Mouse (Mus musculus) cerebellum, postnatal 14 days (tissue): ENCODE measurements around the gene Cyct.

Source experiments
- DNase-seq, 2 experiments: peaks; one replicate each; pipeline ENCODE4 v3.0.0; 2021; ENCODE audit warnings: mixed read lengths in 2 of 2

Gene Cyct

DNA sequence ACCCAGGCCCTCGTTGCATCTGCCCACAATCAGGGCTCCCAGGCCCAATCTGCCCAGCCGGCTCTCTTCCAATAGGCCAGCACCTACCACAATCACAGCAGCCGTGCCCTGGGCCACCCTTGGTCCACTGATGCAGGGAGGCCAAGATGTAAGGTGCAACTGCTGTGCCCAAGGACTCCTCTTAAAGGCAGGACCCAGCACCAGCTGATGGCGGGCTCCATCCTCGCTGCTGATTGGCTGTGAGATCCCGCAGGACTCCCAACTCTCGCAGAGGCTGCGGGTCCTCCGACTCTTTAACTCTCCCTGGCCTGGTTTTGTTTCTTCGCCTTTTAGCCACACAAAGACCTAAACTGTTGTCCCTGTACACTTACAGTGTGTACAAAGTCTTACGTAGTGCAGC, at the start of gene Cyct:
Gene Cyct, minus strand, starts transcription at position 225 of the 400 bp plus-strand sequence.
- DNase-seq = no peak

DNA sequence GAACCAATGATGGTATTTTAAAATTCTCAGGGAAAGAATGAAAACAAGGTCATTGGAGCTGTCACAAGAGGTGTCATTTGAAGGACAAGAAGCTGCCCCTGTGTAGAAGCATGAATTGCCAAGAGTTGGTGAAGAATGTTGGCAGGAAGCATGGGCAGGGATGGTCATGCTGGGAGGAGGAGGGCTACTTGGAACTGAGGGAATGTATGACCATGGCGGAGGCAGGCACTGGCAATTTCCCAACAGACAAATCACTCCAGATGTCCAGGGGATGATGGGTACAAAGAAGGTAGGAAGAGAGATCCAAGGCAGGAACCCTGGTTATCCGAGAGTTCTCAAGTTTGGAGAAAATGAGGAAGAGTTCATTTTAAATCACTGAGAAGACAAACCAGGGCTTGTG, 49.7 kb upstream of the Cyct start:
- DNase-seq = peak; percentile 64 to 68

DNA sequence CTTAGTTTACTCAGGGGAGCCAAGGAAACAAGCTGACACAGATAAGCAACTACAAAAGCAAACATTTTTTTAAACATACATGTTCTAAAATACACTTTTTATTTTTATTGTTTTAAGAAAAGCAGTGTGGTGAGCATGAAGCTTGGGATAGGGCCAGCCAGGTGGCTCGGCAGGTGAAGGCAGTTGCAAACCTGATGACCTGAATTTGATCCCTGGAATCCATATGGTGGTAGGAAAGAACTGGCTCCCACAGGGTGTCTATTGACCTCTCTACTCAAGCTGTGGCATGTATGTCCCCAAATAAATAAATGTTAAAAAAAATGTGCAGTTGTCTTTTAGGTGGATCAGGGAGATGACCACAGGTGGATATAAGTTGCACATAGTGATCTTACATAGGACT, 49.3 kb upstream of the Cyct start:
- peak in 1 of 2 experiments; percentile 39 for DNase-seq

DNA sequence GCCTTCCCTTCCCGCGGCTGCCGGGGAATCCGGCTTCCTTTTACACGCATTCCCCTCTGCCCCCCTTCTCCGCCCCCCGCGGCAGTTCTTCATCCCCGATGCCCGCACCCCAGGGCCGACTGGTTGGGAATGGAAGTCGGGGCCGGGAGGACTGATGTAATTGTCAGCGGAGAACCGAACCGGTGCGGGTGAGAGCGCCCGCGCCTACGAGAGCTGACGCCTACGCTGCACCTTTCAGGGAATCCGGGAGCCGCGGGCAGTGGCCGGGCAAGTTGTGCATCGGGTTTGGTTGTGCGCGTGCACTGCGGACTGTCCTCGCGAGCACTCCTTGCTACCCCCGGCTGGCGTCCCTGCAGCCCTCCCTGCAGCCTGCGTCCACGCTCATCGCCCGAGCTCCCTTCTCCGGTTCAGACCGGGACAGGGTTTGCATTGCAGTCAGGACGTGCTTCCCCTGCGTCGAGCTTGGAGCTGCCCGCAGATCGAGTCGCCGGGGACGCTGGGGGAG, 46.7 kb upstream of the Cyct start:
- peak; percentile 85 to 86 for DNase-seq

DNA sequence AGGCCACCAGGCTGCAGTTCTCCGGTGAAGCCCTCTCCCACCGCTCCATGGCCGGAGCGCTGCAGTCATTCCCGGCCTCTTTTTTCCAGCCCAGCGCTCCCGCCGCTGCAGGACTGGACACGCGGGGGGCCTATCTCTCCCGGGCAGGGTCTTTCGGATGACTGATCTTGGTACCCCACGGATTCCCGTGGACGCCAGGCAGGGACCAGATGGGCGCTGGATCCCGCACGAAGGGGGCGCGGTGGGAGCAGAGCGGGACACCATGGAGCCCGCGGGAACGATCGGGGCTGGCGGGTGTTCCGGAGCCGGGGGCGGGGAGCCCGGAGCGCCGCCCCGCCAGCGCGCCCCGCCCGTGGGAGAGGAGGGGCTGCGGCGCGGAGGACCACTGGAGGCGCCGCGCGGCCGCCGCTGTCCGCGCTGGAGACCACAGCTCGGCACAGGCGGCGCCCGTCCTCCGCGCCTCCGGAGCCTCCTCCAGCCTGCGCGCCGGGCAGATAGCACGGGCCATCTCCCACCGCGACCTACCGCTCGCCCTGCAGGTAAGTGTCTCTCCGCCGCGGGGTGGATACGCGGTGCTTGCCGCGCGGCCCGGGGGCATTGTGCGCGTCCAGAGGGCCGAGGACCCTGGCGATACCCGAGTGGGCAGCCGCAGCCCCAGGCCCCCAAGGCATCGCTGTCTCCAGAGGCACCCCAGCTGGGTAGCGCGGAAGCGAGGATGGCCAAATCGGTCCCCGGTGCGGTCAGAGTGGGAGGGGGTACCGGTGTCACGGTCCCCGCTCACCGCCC, 46.1 kb upstream of the Cyct start, which contains the start of gene Osbpl6:
Gene Osbpl6, plus strand, starts transcription at position 358 of the 786 bp plus-strand sequence.
- peak; percentile 74 to 85 for DNase-seq

DNA sequence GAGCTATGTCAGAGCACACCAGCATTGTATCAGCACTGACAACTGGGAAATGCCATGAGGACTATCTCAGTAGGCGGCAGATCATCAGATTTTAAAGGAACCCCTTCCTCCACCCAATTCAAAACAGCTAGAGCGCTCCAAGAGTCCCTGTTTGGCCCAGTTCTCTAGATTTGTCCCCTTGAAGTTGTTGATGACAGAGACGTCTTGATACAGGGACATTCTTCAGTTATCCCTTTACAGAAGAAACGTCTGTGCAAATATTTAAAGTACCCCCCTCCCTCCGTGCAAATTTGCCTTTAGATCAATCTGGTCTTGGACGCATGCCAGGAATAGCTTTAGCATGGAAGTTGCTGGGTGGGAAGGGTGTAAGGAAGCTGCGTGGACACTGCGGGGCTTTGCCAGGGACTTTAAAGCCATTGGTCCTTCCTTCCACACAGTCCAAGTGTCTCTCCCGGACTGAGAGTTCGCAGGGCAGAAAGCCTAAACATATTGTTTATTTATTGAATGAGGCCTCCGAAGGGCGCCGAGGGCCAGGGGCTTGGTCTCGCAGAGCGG, 45.4 kb upstream of the Cyct start:
- DNase-seq = peak in 1 of 2 experiments; percentile 60

DNA sequence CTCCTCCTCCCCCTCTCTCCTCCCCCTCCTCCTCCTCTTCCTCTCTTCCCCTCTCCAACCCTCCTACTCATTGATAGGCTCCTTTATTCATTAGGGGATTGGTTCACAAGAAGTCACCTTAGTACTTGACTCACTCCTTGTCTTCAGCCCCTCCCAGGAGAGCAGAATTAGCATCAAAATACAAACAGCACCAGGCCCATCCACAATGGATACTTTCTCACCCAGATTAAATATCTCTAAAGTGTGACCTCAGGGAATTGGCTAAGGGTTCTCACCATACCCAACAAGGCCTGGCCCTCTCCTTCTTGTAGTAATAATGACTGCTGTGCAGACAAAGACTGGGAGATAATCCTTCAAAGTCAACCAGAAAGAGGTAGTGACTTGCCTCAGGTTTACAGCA, 39.9 kb upstream of the Cyct start:
- DNase-seq = no peak

DNA sequence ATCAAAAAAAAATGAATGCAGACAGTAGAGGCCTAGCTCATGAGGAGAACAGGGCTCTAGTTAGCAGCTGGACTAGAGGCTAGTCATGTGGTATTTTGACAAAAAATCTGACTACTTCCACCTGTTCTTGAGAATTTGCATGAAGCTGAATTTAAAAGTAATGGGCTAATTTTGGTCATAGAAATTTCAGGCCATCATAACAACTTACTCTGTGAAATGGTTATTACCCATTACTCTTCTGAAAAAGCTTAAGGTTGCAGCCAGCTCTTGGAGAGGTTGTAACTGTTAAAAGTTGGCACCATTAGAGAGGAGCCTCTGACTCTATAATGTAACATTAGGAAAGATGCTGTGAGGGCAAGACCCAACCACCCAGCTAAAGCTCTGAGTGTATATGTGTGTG, 26.3 kb upstream of the Cyct start:
- no peak for DNase-seq

DNA sequence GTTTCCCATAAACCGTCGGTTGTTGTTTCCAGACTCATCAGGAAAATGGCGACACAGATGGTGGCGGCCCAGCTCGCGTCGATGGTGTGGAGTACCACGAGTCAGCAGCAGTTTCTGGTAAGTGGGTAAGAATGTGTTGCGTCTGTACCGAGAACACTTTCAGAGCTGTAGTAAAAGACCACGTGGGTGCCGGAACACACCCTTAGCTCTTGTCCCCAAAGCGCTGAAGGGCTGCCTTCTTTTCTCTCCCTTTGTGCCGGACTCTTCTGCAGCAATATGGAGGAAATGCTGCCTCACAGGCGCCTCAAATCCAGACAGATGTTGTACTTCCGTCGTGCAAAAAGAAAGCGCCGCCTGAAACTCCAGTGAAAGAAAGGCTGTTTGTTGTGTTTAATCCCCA, 18.4 kb upstream of the Cyct start:
- no peak for DNase-seq

DNA sequence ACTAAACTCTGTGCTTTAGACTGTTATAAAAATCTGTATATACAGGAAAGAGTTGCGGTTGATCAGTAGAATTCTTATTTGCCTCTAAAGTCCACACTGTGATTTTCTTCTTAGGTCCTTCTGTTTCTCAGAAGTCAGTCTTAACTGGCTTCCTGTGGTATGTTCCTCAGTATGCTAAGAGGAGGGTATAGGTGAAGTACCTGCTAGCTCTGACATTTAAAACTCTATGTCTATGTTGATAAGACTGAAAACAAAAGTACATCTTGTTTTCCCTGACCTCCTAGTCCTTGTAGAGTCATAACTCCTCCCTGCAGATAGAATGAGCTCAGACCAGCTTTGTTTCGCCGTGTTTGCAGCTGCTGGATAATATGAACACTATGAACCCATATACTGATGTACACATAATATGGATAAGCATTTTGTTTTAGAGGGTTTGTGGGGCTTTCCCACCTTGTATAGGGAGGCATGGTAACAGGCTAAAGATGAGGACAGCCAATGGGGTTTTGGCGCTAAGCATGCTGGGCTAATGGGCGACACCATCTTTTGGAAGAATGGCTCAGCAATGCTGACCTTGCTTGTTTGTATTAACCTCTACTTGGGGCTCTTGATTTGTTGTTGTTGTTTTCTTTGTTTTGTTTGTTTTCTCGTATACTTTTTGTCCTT, 14.4 kb upstream of the Cyct start:
- DNase-seq = no peak

DNA sequence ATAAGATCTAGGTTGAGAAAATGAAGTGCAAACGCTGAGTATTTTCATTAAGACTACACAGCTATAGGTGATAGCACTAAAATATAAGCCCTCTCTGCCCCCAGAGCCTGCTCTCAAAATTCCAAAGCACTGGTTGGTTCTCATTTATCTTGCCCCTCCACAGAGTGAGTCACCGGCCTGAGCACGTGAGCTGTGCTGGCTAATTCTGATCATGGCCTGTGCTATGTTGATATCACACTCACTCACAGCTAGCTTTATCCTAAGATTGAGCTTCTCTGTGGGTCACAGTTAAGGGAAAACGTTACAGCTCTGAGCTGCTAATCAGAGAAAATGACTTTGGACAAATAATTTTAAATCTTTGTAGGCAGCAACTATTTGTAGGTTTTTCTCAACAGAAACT, 12.0 kb upstream of the Cyct start:
- DNase-seq = no peak

DNA sequence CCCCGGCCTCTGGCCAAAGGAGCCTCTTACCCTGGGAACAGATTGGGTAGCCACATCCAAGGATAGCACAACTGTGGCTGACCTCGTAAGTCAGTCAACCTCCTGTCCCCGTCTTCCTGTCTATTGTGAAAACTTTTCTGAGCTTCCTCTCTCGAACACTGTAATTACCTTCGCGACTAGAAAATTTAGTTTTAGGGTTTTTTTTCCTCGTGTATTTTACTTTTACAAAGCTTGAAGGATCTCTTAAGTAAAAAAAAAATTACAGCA, 10.3 kb upstream of the Cyct start:
- DNase-seq = no peak

DNA sequence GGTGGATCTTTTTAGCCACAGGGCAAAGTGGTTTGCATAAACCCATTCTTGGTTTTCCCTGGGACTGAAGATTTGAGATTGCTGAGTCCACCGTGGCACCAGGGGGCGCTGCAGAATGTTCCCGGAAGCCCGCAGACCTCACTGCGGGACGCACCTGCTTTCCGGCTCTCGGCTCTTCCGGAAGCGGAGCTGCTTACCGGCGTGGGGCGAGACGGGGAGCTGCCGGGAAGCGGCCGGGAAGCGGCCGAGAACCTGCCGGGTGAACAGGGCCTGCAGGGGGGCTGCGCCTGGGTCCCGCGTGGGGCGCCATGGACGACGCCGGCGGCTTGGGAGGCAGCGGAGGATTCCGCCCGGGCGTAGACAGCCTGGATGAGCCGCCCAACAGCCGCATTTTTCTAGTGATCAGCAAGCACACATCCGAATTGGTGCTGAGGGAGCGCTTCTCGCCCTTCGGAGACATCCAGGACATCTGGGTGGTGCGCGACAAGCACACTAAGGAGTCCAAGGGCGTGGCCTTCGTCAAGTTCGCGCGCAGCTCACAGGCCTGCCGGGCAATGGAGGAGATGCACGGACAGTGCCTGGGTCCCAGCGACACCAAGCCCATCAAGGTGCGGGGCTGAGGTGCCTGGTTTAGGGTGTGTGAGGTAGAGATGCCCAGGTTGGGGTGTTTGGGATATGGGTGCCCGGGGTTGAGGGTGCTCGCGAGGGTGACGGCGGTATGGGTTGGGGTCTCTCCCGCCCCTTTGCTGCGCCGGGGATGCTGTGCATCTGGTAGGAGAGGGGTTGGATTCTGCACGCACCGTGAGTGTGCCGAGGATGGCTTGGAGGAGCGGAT, 9.8 kb upstream of the Cyct start, which contains the start of gene Rbm45:
Gene Rbm45, plus strand, starts transcription at position 164 of the 835 bp plus-strand sequence.
- DNase-seq = peak; percentile 96 to 97

DNA sequence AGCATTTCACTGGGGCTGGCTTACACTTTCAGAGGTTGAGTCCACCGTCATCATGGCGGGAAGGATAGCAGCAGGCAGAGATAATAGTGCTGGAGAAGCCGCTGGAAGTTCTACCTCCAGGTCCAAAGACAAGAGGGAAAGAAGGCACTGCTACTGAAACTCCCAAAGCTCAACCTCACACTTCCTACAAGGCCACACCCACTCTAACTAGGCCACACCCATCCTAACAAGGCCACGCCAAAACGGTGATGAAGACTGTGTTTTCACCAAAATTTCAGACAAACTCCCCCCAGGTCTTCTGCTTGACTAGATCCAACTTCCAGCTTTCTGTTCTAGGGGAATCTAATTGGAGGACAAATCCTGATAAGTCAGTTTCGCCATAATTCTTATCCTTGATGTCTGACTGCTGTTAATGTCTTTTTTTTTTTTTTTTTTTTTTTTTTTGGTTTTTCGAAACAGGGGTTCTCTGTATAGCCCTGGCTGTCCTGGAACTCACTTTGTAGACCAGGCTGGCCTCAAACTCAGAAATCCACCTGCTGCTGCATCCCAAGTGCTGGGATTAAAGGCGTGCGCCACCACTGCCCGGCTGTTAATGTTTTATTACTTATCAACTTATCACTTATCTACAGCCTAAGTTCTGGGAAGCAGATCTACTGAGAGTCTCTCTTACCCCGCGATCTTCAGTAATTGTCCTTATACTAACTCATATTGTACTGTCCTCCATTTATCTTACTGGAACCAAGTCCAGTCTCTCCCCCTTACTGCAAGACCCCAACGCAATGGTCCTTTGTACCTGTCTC, 8.8 kb upstream of the Cyct start:
- DNase-seq = no peak

DNA sequence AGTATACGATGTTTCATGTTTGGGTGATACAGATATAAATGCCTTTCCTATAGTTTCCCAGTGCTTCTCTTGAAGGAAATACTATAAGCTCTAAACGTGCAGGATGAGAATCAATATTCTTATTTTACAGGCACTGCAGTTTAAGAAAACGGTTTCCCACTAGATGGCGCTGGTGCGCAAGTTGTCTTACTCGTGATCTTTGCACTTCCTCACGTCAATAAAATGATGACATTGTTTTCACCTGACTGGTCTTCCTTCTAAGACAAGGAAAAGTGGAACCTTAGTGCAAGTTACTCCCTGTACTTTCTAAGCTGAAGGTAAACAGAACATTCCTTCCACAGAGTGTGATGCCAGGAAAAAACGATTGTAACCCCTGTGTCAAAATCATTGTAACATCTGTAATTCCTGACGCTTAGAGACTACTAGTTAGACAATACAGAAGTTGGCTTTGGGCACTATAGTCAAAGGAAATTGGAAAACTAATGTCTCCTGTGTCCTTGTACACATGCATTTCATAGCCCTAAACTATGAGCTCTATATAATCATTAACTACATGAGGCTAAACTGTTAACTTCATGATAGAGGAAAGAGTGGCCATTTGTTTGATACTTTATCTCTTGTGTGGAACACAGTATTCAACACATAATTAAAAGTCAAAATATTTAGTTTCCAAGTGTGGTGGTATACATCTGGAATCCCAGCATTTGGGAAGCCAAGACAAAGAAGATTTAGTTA, 7.1 kb upstream of the Cyct start:
- peak; percentile 93 to 95 for DNase-seq

DNA sequence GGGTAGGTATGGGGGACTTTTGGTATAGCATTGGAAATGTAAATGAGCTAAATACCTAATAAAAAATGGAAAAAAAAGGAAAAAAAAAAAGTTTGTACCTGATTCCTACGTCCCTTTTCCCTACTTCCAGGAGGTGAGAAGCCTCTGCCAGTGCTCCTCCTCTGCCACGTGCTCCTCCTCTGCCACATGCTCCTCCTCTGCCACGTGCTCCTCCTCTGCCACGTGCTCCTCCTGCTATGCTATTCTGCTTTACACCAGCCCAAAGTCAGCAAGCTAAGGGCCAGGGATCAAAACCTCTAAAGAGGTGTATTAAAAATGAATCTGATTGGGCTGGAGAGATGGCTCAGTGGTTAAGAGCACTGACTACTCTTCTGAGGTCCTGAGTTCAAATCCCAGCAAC, 5.6 kb upstream of the Cyct start:
- DNase-seq = no peak

DNA sequence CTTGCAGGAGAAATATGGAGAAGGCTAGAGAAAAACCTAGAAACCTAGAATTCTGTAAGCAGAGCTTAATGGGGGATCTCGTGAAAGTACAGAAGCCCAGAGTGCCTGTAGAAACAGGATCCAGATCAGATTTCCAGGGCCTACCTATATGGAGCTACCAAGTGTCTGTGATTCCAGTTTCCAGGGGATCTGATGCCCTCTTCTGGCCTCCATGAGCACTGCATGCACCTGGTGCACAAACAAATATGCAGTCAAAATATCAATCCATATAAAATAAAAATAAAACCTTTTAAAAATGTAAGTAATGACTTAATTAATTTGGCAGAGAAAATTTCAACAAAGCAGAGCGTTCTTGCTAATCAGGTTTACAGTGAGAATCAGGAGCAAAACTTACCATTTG, 1.9 kb upstream of the Cyct start:
- peak; percentile 53 to 70 for DNase-seq

DNA sequence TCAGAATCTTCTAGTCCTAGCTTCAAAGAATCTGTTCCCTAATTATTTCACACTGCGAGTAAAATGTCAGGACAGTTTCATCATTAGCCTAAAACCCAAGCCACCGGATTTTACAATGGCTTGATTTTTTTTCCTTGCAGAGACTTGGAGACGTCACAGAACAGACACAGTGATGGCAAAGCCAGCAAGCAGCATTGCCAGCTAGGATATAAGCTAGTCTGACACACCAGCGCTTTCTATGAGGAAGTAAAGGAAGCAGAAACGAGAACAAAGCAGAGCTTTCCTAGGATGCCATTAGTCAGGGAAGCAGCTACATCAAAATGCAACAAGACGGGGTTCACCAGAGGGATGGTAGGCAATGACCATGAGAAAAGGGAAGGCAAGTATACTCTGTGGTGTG, 12.4 kb downstream of the Cyct start:
- DNase-seq = no peak

DNA sequence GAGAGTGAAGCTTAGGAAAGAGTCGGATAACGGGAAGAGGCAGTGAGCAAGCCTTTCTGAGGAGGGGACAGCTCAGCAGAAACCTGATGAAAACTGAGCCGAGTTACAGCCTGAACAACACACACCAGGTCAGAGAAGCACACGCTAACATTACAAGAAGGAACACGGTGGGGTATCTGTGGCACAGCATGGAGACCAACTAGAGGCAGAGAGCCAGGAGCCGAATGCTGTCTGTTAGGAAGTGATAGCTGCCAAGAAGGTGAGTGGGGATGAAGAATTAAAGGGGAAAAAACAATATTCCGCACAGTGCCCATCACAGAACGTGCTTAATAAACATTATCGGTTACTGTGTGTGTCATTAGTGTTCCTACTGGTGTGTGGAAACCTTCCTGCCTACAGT, 18.1 kb downstream of the Cyct start:
- peak; percentile 67 for DNase-seq

DNA sequence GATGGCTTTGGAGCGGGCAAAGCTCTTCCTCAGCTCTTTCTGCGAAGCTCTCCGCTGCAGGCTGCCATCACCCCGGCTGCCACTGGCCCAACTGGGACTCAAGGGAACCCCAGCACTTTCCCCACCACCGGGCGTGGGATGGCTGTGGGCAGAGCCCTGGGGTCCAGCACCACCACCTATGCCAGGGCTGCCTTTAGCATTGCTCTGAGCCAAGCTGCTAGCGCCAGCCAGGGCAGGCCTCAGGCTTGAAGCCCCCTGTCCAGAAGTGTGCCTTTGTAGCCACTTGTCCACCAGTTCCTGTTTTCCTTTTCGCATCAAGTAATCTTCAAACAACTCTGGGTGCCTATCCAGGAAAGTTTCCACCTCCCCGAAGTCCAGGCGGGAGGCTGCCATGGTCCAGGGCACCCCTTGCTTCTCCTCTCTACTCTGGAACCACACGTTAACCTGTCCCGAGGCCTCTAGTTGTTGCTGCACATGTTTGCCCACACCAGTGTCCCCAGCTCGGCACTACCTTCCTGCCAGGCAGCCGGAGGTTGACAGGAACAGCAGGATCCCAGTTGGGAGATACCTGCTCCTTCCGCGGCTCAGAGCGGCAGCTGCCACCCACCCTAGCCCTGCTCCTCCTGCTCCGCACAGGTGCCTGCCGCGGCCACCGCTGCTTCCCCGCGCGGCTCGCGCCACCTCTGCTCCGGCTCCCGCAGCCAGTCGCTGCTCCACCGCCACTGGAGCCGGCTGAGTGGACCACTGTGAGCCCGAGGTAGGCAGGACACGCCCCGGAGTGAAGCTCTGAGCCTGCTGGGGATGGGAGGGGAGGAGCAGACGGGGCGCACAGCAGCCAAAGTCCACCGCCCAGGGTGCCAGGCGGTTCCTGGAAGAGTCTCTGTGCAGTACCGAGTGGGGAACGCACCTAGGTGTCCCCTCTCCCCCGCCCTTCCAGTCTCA, 21.8 kb downstream of the Cyct start, which contains the start of gene Pde11a:
Gene Pde11a, minus strand, starts transcription at position 560 of the 942 bp plus-strand sequence.
- peak in 1 of 2 experiments; percentile 14 for DNase-seq
